Mouse (Mus musculus) lung, postnatal 4 days (tissue): ENCODE results near the gene Hmga1.

ENCODE experiments used
- DNase-seq, 2 experiments: peaks; one replicate each; pipeline ENCODE4 v3.0.0; 2021

Hmga1 gene

DNA sequence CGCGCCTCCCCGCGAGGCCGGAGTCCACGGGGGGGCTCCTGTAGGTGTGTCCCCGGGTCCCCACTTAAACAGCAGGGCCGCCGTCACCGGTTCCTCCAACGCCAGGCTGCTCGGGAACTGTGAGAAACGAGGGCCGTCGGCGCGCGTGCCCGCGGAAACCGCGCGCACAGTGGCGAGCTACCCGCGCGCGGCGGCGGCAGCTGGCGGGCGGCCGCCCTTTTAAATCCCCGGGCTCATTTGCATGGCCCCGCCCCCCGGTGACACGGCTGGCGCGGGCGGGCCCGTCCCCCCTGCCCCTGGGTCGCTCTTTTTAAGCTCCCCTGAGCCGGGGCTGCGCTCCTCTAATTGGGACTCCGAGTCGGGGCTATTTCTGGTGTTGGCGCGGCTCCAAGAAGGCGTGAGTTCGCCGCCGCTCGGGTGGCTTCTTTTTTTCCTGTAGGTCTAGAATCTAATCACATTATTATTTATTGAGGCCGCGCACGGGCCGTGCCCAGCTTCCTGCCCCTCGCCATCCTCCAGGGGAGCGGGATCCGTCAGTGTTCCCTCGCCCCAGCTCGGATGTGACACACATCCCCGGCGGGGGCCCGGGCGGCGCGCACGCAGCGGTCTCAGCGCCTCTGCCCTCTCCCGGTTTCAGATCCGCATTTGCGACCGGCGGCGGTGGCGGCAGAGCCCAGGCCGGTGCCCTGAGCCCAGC is at the start of gene Hmga1:
Gene Hmga1, plus strand, starts transcription at position 183 of the 697 bp plus-strand sequence.
- peak; percentile 91 to 92 for DNase-seq

DNA sequence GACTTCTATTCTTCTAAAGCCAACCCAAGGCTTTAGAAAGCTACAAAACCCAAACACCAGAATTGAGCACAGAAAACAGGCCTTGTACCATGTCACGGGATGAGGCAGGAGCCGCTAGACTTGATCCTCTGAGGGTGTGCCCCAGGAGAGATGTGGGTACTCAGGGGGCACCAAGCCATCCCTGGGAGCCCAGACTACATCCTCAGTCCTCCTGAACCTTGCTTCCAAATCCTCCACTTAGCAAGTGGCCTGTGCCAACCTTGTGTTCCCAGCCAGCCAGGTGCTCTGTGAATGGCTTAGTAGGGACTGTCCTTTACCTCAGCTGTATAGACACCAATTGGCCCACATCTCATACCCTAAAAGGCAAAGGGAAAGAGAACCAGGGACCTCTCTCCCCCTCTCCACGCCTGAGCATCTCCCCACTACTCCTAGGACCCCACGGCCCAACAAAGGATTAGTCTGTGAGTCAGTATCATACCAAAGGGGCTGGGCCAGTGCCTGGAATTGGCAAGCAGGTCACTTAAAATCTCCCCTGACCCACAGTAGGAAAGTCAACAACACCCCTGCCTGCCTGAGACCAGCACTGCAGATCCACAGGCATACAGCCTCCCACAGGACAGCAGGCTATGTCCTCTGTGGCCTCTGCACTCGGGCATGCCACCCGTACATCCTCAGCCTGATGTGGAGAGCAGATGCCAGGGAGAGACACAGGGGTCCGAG is 49.3 kb upstream of the Hmga1 start:
- no peak for DNase-seq

DNA sequence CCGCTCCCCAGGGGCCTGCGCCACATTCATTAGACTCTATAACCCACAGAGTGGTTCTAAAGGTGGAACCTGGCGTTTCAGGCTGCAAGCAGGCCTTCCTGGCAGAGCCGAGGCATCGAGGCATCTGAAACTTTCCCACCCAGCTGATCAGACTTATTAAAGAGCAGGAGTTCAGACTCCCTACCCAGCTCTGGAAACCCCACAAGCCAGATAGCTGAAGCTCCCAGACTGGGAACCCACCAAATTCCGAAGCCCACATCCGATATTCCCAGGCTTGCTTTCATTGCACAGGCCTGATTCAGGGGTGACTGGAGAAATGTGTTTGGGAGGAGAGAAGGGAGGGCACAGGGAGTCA is 48.7 kb upstream of the Hmga1 start:
- DNase-seq, result no peak

DNA sequence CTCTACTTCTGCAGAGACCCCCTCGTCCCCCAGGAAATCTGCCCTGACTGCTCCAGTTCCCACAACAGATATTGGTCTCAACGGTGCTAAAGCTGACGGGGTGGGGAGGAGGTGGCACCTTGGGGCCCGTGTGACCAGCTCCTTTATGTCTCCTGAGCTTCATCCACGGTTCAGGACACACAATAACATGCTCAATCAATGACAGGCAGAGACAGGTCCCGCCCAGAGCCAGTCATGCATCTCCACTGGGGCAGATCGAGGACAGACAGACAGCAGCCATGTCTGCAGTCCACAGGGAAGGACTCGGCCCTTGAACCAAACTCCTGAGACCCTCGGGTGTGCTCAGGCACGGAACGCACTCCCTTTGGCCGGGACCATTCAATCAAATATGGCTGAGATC is 48.3 kb upstream of the Hmga1 start:
- DNase-seq, result no peak

DNA sequence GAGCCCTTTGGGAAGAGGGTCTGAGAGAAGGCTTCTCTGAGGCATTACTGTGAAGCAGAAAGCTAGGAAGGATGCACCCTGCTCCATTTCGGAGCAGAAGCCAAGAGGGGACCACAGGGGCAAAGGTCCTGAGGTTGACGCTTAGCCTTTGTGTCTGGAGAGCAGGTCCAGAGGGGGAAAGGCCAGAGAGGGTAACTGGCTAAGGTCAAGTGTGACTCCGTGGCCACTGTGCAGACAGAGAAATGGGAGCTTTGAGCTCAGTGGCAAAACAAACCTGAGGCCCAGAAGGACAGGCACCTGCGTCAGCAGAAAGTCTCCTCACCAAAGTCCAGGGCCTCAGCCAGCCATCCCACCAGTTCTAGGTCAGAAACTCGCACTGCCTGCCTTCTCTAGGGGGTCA is 47.8 kb upstream of the Hmga1 start:
- no peak for DNase-seq

DNA sequence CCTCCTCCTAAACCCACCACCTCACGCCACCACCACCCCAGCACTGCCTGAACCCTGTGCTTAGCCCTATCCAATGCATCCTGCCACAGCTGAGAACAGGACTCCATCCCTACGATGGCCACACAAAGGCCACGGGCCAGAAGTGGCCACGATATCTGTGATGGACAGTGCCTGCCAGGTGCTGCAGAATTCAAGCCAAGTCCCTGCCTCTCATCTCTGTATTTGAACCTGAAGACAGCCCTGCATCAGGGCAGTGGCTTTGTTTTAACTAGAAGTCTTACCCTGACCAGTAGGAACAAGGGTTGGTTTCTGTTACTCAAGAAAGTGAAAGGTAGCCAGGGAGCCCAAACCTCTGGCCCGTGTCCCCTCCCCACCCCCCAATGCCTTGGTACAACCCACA is 47.2 kb upstream of the Hmga1 start:
- DNase-seq, result no peak

DNA sequence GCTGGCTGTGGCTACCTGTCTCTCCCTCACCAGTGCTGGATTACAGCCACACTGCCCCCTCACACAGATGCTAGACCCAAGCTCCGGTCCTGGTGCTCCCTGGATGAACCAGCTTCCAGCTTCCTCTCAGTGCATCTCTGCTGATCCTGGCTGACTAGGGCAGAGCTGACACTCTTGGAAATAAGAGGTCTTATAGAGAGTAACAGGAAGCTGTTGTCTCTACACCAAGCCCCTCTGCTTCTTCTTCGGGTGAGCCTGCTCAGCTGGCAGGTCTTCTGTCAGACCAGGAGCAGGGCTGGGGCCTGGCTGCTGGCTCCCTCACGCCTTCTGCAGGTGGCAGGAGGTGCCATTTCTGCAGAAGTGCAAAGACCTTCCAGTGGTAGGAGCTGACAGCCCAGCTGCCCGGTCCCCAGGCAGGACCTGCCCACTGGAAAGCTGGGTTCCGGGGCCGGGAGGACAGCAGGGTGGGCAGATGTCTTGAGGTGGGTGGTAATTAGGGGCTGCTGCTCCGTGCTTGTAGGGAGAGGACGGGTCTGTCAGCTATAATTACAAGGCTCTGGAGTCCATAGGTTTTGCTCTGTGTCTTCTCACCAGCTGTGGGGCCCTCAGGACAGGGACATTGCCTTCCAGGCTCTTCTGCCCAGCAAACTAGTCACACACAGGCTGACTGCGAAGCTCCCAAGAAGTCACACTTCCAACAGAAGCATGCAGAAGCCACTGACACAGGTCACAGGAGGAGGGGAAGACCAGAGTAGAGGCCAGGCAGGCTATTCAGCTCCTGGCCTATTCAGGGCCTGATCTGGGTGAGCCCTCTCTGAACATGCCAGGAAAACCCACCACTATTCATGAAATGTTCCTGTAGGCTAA is 45.8 kb upstream of the Hmga1 start:
- no peak for DNase-seq

DNA sequence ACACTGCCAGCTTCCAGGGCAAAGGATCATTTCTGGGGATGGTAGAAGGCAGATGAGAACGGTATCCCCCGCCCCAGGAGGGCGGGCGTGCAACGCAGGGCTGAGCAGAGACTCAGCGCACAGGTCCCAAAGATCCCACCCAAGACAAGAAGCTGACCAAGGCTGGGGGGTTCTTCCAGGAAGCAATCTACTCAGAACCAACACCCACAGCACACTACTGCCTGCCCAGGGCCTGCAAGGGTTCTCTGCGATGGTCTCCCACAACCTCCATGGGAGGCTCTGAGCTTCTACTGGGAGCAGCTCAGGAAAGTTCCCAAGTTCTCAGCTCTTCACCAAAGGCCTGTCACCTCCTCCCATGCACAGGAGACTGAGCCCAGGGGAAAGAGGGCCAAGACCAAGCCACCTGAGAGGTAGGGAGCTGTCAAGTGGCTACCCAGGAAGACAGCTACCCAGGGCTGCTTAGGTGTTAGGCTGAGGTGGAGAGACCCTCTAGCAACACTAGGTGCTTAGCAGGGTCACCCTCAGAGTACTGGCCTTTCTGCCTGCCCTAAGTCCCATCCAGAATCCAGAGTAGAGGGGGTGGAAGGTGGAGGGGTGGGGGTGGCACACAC is 45.1 kb upstream of the Hmga1 start:
- DNase-seq, result no peak

DNA sequence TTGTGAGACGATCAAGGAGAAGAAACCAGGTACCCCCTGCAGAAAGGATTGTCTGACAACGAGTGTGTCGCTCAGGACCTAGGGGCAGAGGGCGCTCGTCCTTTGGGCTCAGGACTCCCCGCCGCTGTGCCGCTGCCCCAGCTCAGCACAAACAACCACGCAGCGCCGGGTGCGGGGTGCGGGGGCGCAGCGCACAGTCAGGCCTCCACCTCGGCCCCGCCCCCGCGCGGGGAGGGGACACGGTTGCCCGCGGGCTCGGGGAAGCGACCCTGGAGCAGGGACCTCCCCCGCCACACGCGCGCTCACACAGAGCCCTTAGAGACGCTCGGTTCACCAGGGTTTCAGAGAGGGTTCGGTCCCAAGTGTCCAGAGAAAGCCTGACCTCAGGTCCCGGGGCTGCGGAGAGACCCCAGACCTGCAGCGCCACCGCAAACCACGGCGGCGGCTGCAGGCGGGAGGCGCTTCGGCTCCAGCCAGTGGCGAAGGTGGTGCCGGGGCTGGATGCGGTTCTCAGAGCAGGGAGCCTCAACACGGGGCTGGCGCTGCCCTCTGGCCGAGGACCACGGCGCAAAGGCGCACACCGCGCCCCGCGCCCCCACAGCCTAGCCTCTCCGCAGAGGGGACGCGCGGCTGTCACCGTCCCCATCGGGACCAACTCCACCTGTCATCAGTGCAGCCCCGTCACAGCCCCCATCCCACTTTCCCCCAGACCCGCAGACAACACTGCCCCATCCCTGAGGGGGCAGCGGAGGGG is 44.3 kb upstream of the Hmga1 start:
- no peak for DNase-seq

DNA sequence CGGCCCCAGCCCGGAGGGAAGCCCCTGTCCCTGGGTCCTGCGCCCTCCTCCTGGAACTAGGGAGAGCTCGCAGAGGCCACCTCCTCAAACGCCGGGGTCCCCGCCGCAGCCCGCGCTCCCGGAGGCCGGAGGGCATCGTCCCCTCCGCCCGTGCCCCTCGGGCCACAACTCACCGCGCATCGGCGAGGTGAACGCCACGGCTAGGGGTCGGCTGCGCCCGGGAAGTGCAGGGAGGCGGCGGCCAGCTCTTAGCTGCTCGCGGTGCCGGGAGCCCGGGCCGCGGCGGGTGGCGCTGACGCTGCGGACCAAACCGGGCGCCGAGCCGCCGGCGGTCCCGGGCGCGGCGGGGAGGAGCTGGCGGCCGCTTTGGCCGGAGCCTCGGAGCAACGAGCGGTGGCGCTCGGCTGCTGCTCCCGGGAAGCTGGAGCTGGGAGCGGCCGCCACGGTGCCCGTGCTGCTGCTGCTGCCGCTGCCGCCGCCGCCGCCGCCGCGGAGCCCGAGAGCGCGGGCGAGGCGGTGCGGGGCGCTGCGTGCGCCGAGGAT is 43.6 kb upstream of the Hmga1 start:
- no peak for DNase-seq

DNA sequence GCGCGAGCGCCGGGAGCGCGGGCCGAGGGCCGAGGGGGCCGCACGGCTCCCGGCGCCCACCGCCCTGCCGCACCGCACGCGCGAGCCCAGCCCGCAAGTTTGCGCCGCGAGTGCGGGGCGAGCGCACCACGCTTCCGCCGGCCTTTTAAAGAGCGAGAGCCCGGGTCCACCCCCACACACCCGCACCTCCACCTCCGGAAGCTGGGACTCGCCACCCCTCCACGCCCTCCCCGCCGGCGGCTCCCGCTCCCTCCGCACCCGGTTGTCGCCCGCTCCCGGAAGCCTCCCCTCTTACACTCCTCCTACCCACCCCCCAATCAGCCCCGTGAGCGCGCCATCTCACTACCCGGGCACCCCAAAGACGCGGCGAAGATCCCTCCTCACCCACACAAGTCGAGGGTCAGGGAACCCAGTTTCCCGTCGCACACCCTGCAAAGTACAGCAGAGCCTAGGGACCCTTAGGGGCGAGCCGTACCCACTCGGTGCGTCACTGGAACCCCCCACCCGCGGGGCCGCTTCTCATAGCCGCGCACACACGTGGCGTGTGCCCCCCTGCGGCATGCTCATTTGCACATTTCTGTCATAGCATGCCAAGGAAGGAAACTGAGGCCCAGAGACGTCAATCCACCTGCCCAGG is 42.9 kb upstream of the Hmga1 start:
- no peak for DNase-seq

DNA sequence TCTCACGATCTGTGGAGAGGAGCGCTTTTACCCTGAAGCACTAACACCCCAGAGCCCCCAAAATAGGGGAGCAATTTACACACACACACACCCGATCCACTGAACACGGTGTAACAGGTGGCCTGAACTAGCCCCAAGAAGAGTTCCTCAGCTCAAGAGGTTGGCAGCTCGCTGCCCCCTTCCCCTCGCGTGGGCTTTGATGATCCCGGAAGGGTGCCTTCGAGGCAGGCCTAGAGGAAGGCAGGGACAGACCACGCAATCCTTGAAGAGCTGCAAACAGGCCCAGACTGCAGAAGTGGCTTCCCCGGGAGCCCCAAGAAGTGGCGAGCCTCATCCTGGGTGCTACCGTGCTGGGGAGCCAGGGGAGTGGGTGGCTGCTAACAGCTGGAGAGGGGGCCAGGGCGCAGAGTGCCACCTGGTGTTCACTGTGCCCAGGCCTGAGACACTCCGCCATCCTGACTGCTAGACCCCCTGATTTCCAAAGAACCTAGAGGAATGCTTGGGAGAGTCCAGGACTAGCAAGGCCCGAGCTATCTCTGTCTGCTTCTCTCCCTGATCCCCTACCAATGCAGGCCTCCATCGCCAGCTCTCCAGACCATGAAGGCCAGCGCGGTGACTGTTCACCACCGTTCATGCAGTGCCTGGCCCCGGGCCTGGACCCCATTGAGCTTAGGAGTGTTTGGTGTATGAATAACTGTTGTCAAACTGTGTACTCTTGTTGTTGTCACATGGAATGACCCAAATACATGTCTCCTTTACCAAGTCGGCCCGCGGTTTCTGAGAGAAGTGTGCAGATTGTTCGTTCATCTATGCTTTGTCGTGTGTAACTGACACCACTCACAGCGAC is 42.2 kb upstream of the Hmga1 start:
- no peak for DNase-seq

DNA sequence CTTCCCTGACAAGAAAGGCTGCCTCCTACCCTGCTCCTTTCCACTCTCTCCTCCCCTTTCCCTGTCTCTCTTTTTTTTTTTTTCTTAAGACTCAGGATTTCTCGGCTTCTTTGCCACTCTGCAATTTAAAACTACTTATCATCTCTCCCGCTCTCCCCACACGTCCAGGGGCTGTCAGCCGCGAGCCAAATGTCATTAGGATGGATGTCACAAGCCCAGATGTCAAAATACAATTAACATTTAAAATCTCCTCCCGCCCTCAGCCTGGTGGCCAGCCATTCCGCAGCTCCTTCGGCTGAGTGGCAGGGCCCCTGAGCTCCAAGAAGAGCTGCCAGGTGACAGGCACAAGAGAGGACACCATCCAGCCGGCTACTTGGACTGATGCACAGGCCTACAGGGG is 38.0 kb upstream of the Hmga1 start:
- peak in 1 of 2 experiments; percentile 59 for DNase-seq

DNA sequence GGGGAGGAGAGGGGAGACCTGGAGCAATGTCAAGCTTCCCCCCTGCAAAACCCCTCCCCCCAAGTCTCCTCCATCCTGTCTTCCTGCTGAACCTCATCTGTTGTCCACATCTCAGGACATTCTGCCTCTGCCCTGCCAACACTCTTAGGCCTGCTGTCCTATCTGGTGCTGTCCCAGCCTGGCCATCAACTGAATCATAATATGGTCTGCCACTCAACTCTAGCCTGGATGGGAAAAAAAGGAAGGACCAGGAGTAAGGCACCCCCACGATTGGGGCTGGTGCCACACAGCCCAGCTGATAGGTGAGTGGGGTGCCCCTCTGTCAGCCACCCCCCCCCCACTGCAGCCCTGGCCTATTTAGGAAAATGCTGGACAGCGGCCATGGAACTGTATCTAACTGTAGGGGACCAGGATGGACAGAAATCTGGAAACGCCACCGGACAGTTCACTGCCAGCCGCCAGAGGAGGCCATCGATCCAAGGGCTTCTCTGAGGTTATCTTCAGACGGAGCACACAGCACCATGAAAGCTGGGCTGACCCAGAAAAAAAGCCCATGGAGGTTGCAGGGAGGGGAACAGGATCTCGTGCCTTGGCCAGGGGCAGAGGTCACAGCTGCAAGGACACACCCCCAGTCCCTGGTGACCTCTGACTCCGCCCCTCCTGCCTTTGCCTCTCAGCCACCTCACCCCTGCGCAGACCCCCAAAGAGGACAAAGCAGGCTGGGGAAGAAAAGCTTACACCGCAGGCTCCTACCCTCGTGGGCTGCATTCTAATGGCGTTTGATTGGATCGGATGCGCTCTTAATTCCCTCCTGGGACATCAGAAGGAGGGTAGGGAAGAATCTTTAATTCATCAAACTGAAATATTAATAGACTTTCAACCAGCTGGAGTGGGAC is 37.3 kb upstream of the Hmga1 start:
- DNase-seq, result no peak

DNA sequence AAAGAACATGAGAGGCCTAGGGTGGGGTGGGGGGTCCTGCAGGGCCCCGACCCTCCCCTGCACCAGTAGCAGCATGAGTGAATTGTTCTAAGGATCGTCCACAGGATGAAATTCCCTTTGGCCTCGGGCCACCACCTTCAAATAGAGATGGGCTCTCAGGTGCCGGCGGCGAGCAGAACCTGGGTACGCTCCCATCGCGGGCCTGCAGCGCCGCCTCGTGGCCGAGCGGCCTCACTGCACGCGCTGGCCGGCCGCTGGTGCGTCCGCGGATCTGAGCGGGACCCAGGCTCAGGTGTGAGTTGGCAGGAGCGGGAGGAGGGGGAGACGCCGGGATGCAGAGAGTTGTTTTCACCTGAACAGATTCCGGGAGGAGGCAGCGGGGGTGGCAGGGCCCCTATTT is 35.7 kb upstream of the Hmga1 start:
- DNase-seq, result peak in 1 of 2 experiments; percentile 67

DNA sequence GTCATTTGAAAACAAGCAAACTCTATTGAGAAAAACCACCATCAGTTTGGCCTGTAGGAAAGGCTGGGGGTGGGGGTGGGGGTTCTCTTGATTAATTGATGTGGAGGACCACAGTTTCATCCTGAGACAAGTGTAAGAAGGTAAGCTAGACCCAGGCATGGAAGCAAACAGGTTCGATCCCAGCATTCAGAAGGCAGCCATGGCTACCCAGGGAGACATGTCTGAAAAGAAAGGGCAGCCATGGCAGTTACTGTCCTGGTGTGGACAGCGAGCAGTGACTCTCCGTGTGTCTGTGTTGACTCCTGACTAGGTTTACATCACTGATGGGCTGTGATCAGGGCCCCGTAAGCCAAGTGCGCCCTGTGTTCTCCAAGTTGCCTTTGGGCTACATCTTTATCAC is 35.0 kb upstream of the Hmga1 start, which contains the start of gene Grm4:
Gene Grm4, minus strand, starts transcription at position 101 of the 400 bp plus-strand sequence.
- DNase-seq, result no peak

DNA sequence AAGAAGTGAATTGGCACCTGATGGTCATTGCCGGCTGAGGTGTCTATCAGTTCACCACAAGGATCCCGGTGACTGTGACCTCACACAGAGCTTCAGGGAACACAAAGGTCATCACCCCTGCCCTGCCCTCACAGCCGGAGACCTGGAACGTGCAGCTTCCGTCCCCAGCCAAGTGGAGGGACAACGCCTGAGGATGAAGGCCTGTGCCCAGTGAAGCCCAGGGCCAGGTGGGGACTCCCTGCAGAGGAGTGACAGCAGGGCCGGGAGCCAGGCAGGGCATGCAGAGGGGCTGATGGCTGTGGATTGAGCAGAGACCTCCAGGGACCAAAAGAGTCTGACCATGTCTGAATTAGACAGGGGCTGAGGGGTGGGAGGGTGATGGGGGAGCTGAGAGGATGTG is 33.2 kb upstream of the Hmga1 start:
- DNase-seq, result no peak

DNA sequence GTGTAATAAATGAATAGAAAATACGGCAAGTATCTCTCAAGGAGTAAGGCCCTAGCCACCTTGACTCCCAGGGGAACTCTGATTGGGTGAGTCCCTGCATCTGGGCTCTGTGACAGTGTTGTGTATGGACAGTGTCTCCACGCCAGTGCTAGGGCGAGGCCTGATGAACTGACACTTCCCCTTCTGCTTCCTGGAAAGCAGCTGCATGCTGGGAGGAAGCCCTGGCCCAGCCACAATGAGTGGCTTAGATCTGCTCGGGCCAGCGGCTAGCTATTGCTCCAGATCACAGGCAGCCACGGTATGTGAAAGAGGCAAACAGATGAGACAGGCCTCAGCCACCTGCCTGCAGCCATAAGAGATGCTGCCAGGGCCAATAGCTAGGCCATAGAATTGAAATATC is 29.1 kb upstream of the Hmga1 start:
- peak in 1 of 2 experiments; percentile 28 for DNase-seq

DNA sequence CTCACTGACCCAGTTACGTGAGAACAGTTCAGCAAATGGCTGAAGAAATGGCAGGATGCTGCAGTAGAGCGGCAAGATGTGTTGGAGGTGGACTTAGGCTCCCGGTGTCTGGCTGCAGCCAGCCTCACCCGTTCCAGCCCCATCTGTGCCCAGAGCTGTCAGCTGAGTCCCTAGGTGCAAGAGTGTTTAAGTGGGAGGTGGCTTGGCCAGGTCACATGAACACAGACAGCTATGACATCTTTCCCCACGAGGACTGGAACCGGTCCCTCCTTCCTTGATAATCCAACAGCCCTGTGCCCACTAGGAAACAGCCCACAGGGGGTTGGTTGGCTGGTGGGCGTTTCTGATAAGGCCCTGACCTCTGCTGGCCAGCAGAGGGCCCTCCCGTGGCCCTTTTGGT is 28.3 kb upstream of the Hmga1 start:
- no peak for DNase-seq

DNA sequence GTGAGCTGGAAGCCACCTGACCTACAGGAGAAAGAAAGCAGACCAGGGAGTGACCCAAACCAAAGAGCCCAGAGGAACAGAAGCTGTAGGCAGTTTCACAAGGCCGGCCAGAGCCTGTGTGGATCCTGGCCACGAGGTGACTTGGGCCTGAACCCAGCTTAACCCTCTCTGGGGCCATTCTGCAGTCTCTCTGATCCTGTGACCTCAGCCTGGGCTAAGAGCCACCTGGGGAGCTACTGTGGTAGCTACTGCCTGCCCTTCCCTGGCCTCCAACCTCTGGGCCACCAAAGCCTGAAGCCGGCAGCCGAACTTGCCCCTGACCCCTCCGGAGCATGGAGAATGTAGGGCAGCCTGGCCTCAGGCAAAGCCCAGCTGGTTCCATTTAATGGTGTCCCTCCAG is 27.5 kb upstream of the Hmga1 start:
- no peak for DNase-seq
